Mouse (Mus musculus): ENCODE measurements around the gene Cldn16. TPM values are rescaled to one million over a fixed set of nuclear protein-coding genes. Genes with fewer than 3 reads are reported as not detected.

The Cldn16 gene
- polyA plus RNA-seq, 1 experiment = not detected

GRCm38 (mm10) chr16:26441156-26441555, 21.8 kb upstream of the Cldn16 start:
- H3K9me3 ChIP-seq (replicated peaks; ENCODE audit: control insufficient read depth, insufficient read depth, low read length, poor library complexity, severe bottlenecking) = no peaks in the 10 kb centered on the region
- no peak overlapping the region for H3K27ac ChIP-seq (ENCODE audit: insufficient read depth, low read length)
- H3K36me3 ChIP-seq (ENCODE audit: control insufficient read depth, insufficient read depth, low read length, poor library complexity, severe bottlenecking) = no peaks in the 10 kb centered on the region
- H3K4me3 ChIP-seq (ENCODE audit: low read depth, low read length) = no peak overlapping the region
- no peak for TF ChIP-seq CTCF (IDR thresholded peaks at IDR 0.05; ENCODE audit: low read depth, low read length)
- no peak for TF ChIP-seq POLR2A (IDR thresholded peaks at IDR 0.05; ENCODE audit: insufficient read depth, low read length)
- no peak for TF ChIP-seq EP300 (IDR thresholded peaks at IDR 0.05; ENCODE audit: insufficient read depth, low read depth, low read length)
- no peaks in the 10 kb centered on the region for H3K4me1 ChIP-seq (ENCODE audit: control insufficient read depth, insufficient read depth, low read length)
- H3K27me3 ChIP-seq (ENCODE audit: control insufficient read depth, insufficient read depth, low read length, poor library complexity, severe bottlenecking) = no peaks in the 10 kb centered on the region
- no peak overlapping the region for H3K9ac ChIP-seq (ENCODE audit: low read depth, poor library complexity, severe bottlenecking)

DNA sequence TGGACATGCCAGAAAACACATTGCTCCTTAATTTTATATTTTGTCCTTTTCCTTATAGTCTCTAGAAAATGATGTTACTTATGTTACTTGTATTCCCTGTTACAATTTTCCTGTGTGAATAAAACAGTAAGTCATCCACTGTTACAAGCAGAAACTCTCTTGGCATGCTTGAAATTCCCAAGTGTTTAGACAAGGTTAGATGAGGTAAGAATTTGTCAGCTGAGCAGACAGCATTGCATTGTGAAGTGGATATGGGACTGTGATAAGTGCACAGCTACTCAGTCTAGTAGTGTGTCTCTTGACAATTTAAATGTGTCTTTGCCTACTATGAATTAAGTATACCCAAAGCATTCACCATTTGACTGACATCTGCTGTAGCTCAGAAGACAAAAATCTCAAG, 18.1 kb upstream of the Cldn16 start:
- H3K9ac ChIP-seq (ENCODE audit: low read depth, poor library complexity, severe bottlenecking) = no peak overlapping the region
- H3K4me3 ChIP-seq (ENCODE audit: low read depth, low read length) = no peak overlapping the region
- H3K27ac ChIP-seq (ENCODE audit: insufficient read depth, low read length) = no peak overlapping the region
- H3K27me3 ChIP-seq (ENCODE audit: control insufficient read depth, insufficient read depth, low read length, poor library complexity, severe bottlenecking) = no peaks in the 10 kb centered on the region
- no peaks in the 10 kb centered on the region for H3K4me1 ChIP-seq (ENCODE audit: control insufficient read depth, insufficient read depth, low read length)
- H3K36me3 ChIP-seq (ENCODE audit: control insufficient read depth, insufficient read depth, low read length, poor library complexity, severe bottlenecking) = no peaks in the 10 kb centered on the region
- TF ChIP-seq EP300 (IDR thresholded peaks at IDR 0.05; ENCODE audit: insufficient read depth, low read depth, low read length) (no peak), CTCF (IDR thresholded peaks at IDR 0.05; ENCODE audit: low read depth, low read length) (no peak), POLR2A (IDR thresholded peaks at IDR 0.05; ENCODE audit: insufficient read depth, low read length) (no peak)
- H3K9me3 ChIP-seq (replicated peaks; ENCODE audit: control insufficient read depth, insufficient read depth, low read length, poor library complexity, severe bottlenecking) = no peaks in the 10 kb centered on the region

DNA sequence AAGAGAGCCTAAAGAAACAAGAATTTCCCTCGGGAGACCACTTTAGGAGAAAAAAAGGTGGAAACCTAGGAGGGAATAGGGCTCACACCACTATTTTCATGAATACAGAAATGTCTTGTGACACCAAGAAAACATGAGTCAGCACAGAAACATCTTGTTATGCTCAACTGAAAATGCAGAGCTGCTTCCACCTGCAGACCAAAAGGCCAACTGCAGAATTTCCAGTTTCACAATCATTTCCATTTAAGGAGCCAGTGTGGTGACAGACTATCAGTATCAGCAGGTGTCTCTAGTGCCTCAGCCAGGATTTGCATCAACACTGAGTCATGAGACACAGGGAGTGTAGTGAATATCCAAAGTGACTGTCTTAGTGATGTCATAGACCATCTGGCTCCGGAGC, 15.3 kb upstream of the Cldn16 start:
- no peak overlapping the region for H3K9ac ChIP-seq (ENCODE audit: low read depth, poor library complexity, severe bottlenecking)
- no peaks in the 10 kb centered on the region for H3K36me3 ChIP-seq (ENCODE audit: control insufficient read depth, insufficient read depth, low read length, poor library complexity, severe bottlenecking)
- H3K27ac ChIP-seq (ENCODE audit: insufficient read depth, low read length) = no peak overlapping the region
- H3K4me1 ChIP-seq (ENCODE audit: control insufficient read depth, insufficient read depth, low read length) = no peaks in the 10 kb centered on the region
- no peaks in the 10 kb centered on the region for H3K27me3 ChIP-seq (ENCODE audit: control insufficient read depth, insufficient read depth, low read length, poor library complexity, severe bottlenecking)
- TF ChIP-seq EP300 (IDR thresholded peaks at IDR 0.05; ENCODE audit: insufficient read depth, low read depth, low read length) (no peak), CTCF (IDR thresholded peaks at IDR 0.05; ENCODE audit: low read depth, low read length) (no peak), POLR2A (IDR thresholded peaks at IDR 0.05; ENCODE audit: insufficient read depth, low read length) (no peak)
- H3K4me3 ChIP-seq (ENCODE audit: low read depth, low read length) = no peak overlapping the region
- no peaks in the 10 kb centered on the region for H3K9me3 ChIP-seq (replicated peaks; ENCODE audit: control insufficient read depth, insufficient read depth, low read length, poor library complexity, severe bottlenecking)

DNA sequence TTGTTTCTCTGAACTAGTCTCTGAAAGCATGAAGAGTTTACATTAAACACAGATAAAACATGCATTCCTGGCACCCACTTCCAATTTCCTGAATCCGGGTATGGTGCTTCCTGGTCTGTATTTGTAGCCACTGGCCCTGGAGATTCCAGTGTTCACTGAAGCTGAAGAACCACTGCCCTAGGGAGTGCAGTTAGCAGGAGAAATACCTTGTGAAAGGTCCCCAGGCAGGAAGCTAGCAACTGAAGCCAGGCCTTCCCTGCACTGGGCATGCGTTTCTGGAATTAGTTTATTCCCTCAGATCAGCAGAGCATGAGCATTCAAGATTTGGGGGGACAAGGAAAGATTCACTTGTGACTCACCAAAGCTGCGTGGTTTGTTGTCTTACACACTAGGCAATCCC, 8.8 kb upstream of the Cldn16 start:
- Histone ChIP-seq H3K27ac (ENCODE audit: insufficient read depth, low read length) (no peak overlapping the region), H3K4me3 (ENCODE audit: low read depth, low read length) (no peak overlapping the region), H3K9me3 (replicated peaks; ENCODE audit: control insufficient read depth, insufficient read depth, low read length, poor library complexity, severe bottlenecking) (no peaks in the 10 kb centered on the region), H3K4me1 (ENCODE audit: control insufficient read depth, insufficient read depth, low read length) (no peaks in the 10 kb centered on the region), H3K36me3 (ENCODE audit: control insufficient read depth, insufficient read depth, low read length, poor library complexity, severe bottlenecking) (no peaks in the 10 kb centered on the region), H3K9ac (ENCODE audit: low read depth, poor library complexity, severe bottlenecking) (no peak overlapping the region), H3K27me3 (ENCODE audit: control insufficient read depth, insufficient read depth, low read length, poor library complexity, severe bottlenecking) (no peaks in the 10 kb centered on the region)
- TF ChIP-seq CTCF (IDR thresholded peaks at IDR 0.05; ENCODE audit: low read depth, low read length) (no peak), POLR2A (IDR thresholded peaks at IDR 0.05; ENCODE audit: insufficient read depth, low read length) (no peak), EP300 (IDR thresholded peaks at IDR 0.05; ENCODE audit: insufficient read depth, low read depth, low read length) (no peak)

- no peak for TF ChIP-seq CTCF (IDR thresholded peaks at IDR 0.05; ENCODE audit: low read depth, low read length)
- TF ChIP-seq POLR2A (IDR thresholded peaks at IDR 0.05; ENCODE audit: insufficient read depth, low read length) = no peak
- no peak for TF ChIP-seq EP300 (IDR thresholded peaks at IDR 0.05; ENCODE audit: insufficient read depth, low read depth, low read length)
- Histone ChIP-seq H3K9ac (ENCODE audit: low read depth, poor library complexity, severe bottlenecking) (no peak overlapping the region), H3K9me3 (replicated peaks; ENCODE audit: control insufficient read depth, insufficient read depth, low read length, poor library complexity, severe bottlenecking) (no peaks in the 10 kb centered on the region), H3K36me3 (ENCODE audit: control insufficient read depth, insufficient read depth, low read length, poor library complexity, severe bottlenecking) (no peaks in the 10 kb centered on the region), H3K4me3 (ENCODE audit: low read depth, low read length) (no peak overlapping the region), H3K27me3 (ENCODE audit: control insufficient read depth, insufficient read depth, low read length, poor library complexity, severe bottlenecking) (no peaks in the 10 kb centered on the region), H3K4me1 (ENCODE audit: control insufficient read depth, insufficient read depth, low read length) (no peaks in the 10 kb centered on the region), H3K27ac (ENCODE audit: insufficient read depth, low read length) (no peak overlapping the region)
Measured at GRCm38 (mm10) chr16:26456182-26456581, 6.8 kb upstream of the Cldn16 start.

- no peak for TF ChIP-seq CTCF (IDR thresholded peaks at IDR 0.05; ENCODE audit: low read depth, low read length)
- no peak for TF ChIP-seq POLR2A (IDR thresholded peaks at IDR 0.05; ENCODE audit: insufficient read depth, low read length)
- TF ChIP-seq EP300 (IDR thresholded peaks at IDR 0.05; ENCODE audit: insufficient read depth, low read depth, low read length) = no peak
- Histone ChIP-seq H3K27ac (ENCODE audit: insufficient read depth, low read length) (no peak overlapping the region), H3K9ac (ENCODE audit: low read depth, poor library complexity, severe bottlenecking) (no peak overlapping the region), H3K9me3 (replicated peaks; ENCODE audit: control insufficient read depth, insufficient read depth, low read length, poor library complexity, severe bottlenecking) (no peaks in the 10 kb centered on the region), H3K36me3 (ENCODE audit: control insufficient read depth, insufficient read depth, low read length, poor library complexity, severe bottlenecking) (no peaks in the 10 kb centered on the region), H3K27me3 (ENCODE audit: control insufficient read depth, insufficient read depth, low read length, poor library complexity, severe bottlenecking) (no peaks in the 10 kb centered on the region), H3K4me1 (ENCODE audit: control insufficient read depth, insufficient read depth, low read length) (no peaks in the 10 kb centered on the region), H3K4me3 (ENCODE audit: low read depth, low read length) (no peak overlapping the region)
Measured at GRCm38 (mm10) chr16:26466535-26466934, 3.6 kb downstream of the Cldn16 start.

All from ES-Bruce4 (cell line).